Mouse (Mus musculus) forebrain, embryonic 13.5 days (tissue): Measurements from ENCODE around the gene Fam129c. TPM values are rescaled to one million over a fixed set of nuclear protein-coding genes. Genes with fewer than 3 reads are reported as not detected.

Experiments
- ATAC-seq: fragments of 200-750 bp; cut with Nextera tagmentation; 2 replicates; pipeline ENCODE4 v1.8.0; 2017
- H3K27ac ChIP-seq: fragments of 300-500 bp; sonication (generic); 2 replicates; pipeline ENCODE4 v1.5.1; 2015; ENCODE audit warnings: inconsistent platforms, mild to moderate bottlenecking, moderate library complexity
- H3K27me3 ChIP-seq: fragments of 300-500 bp; sonication (generic); 2 replicates; pipeline ENCODE4 v1.6.1; 2015; ENCODE audit warnings: mild to moderate bottlenecking, inconsistent platforms
- H3K36me3 ChIP-seq: fragments of 300-500 bp; sonication (generic); 2 replicates; pipeline ENCODE4 v1.6.1; 2015; ENCODE audit warnings: mild to moderate bottlenecking, inconsistent platforms; ENCODE audit not compliant: poor library complexity, severe bottlenecking
- H3K4me1 ChIP-seq: fragments of 300-500 bp; sonication (generic); 2 replicates; pipeline ENCODE4 v1.6.1; 2015; ENCODE audit warnings: inconsistent platforms
- H3K4me2 ChIP-seq: fragments of 300-500 bp; sonication (generic); 2 replicates; pipeline ENCODE4 v1.6.1; 2015; ENCODE audit warnings: inconsistent platforms, mild to moderate bottlenecking, moderate library complexity
- H3K4me3 ChIP-seq: fragments of 300-500 bp; sonication (generic); 2 replicates; pipeline ENCODE4 v1.5.1; 2015; ENCODE audit warnings: mild to moderate bottlenecking, inconsistent platforms
- H3K9ac ChIP-seq: fragments of 300-500 bp; sonication (generic); 2 replicates; pipeline ENCODE4 v1.6.1; 2015; ENCODE audit warnings: mild to moderate bottlenecking, inconsistent platforms
- H3K9me3 ChIP-seq: fragments of 300-500 bp; sonication (generic); replicated peaks from 2 replicates; pipeline ENCODE4 v1.6.1; 2016; ENCODE audit warnings: inconsistent platforms
- WGBS: fragments of 180-500 bp; shearing (Covaris S2); methylation state at CpG from one replicate; pipeline ENCODE4 v1.1.7; 2015; 5-methylcytosine and 5-hydroxymethylcytosine counted together
- microRNA-seq: library from miRNA; unstranded; fragments of <30 nt; microRNA quantifications from one replicate; pipeline ENCODE4, GENCODE M21; 2016
- polyA plus RNA-seq: library from polyadenylated mRNA; unstranded; fragments of >200 nt; fragmentation: Nextera tagmentation; extraction: Ambion mirVana; gene quantifications from 2 replicates; pipeline ENCODE4 v1.2.1, GENCODE M21; 2015

The Fam129c gene
- polyA plus RNA-seq, 1 experiment from 2014 or later = 5.1 TPM

- no peak for ATAC-seq
- 76% methylated on average over 6 of the region's 6 CpGs for WGBS
- H3K9me3 ChIP-seq = no peaks in the 10 kb centered on the region
- H3K36me3 ChIP-seq = peaks cover 34% of the 10 kb centered on the region
- no peak overlapping the region for H3K9ac ChIP-seq
- no peak overlapping the region for H3K4me2 ChIP-seq
- H3K4me3 ChIP-seq = no peak overlapping the region
- H3K27me3 ChIP-seq = peaks cover 40% of the 10 kb centered on the region
- peaks cover 7% of the 10 kb centered on the region for H3K4me1 ChIP-seq
- no peak overlapping the region for H3K27ac ChIP-seq
Observed at GRCm38 (mm10) chr8:71638321-71638720, 40.9 kb downstream of the Fam129c start.

GRCm38 (mm10) chr8:71639318-71639717 lies 41.9 kb downstream of the Fam129c start:
- WGBS = 94% methylated on average over 4 of the region's 4 CpGs
- Histone ChIP-seq H3K9me3 (no peaks in the 10 kb centered on the region), H3K27ac (no peak overlapping the region), H3K4me3 (no peak overlapping the region), H3K9ac (no peak overlapping the region), H3K4me2 (no peak overlapping the region), H3K27me3 (peaks cover 31% of the 10 kb centered on the region), H3K36me3 (peaks cover 37% of the 10 kb centered on the region), H3K4me1 (peaks cover 5% of the 10 kb centered on the region)
- ATAC-seq = no peak

GRCm38 (mm10) chr8:71645510-71645909 lies 48.1 kb downstream of the Fam129c start:
- WGBS = 89% methylated on average over 9 of the region's 9 CpGs
- no peak for ATAC-seq
- peaks cover 67% of the 10 kb centered on the region for H3K36me3 ChIP-seq
- no peaks in the 10 kb centered on the region for H3K9me3 ChIP-seq
- H3K4me3 ChIP-seq = no peak overlapping the region
- H3K27ac ChIP-seq = no peak overlapping the region
- H3K27me3 ChIP-seq = peaks cover 13% of the 10 kb centered on the region; the same call in 1 of the 2 replicates
- no peak overlapping the region for H3K9ac ChIP-seq
- no peak overlapping the region for H3K4me2 ChIP-seq
- H3K4me1 ChIP-seq = no peaks in the 10 kb centered on the region

GRCm38 (mm10) chr8:71654600-71654999 lies 57.2 kb downstream of the Fam129c start:
- peaks cover 60% of the 10 kb centered on the region for H3K27me3 ChIP-seq
- peaks cover 50% of the 10 kb centered on the region for H3K36me3 ChIP-seq
- ATAC-seq = peak; percentile 36
- H3K27ac ChIP-seq = no peak overlapping the region
- peak overlapping the region; percentile 51 for H3K4me2 ChIP-seq
- H3K9ac ChIP-seq = peak overlapping the region; percentile 48; the same call in 1 of the 2 replicates
- H3K4me1 ChIP-seq = peaks cover 15% of the 10 kb centered on the region
- WGBS = under 1% methylated on average over 23 of the region's 24 CpGs
- H3K9me3 ChIP-seq = no peaks in the 10 kb centered on the region
- peak overlapping the region; percentile 6; the same call in 1 of the 2 replicates for H3K4me3 ChIP-seq

Small RNA genes lying within 50 kb of the gene (microRNA-seq; reads per million reads assigned to microRNA genes)
- gene Mir6769b = 1.6 reads per million

Other genes starting within 250 kb of the Fam129c start
- gene Use1, start 230.8 kb upstream of the Fam129c start, polyA plus RNA-seq = 95.8 and 99.4 TPM in 2 replicates
- gene Ocel1, start 226.3 kb upstream of the Fam129c start, polyA plus RNA-seq = 3.6 and 4.5 TPM in 2 replicates
- 11.6 and 12.9 TPM in 2 replicates for gene Nr2f6, start 215.7 kb upstream of the Fam129c start, polyA plus RNA-seq
- 3.7 and 4.2 TPM in 2 replicates for gene Ushbp1, start 201.8 kb upstream of the Fam129c start, polyA plus RNA-seq
- gene Babam1, start 200.8 kb upstream of the Fam129c start, polyA plus RNA-seq = 99.2 and 101 TPM in 2 replicates
- 30.9 and 32.3 TPM in 2 replicates for gene Ankle1, start 191.6 kb upstream of the Fam129c start, polyA plus RNA-seq
- 93.9 and 95.7 TPM in 2 replicates for gene Abhd8, start 134.0 kb upstream of the Fam129c start, polyA plus RNA-seq
- 212 and 245 TPM in 2 replicates for gene Mrpl34, start 132.7 kb upstream of the Fam129c start, polyA plus RNA-seq
- 185 and 193 TPM in 2 replicates for gene Dda1, start 128.4 kb upstream of the Fam129c start, polyA plus RNA-seq
- gene Ano8, start 111.7 kb upstream of the Fam129c start, polyA plus RNA-seq = 4.0 and 4.5 TPM in 2 replicates
- gene Gtpbp3, start 109.5 kb upstream of the Fam129c start, polyA plus RNA-seq = 13.4 TPM in 2 replicates
- 13.6 and 14.0 TPM in 2 replicates for gene Plvap, start 85.9 kb upstream of the Fam129c start, polyA plus RNA-seq
- 0.09 and 0.13 TPM in 2 replicates for gene Ccdc194, start 71.9 kb upstream of the Fam129c start, polyA plus RNA-seq
- 7.6 and 8.3 TPM in 2 replicates for gene Bst2, start 60.2 kb upstream of the Fam129c start, polyA plus RNA-seq
- gene Mvb12a, start 54.7 kb upstream of the Fam129c start, polyA plus RNA-seq = 52.9 and 55.3 TPM in 2 replicates
- not detected in 2 replicates for gene Tmem221, start 38.8 kb upstream of the Fam129c start, polyA plus RNA-seq
- 0.06 TPM in 1 of 2 replicates, not detected in the other for gene Nxnl1, start 31.0 kb upstream of the Fam129c start, polyA plus RNA-seq
- gene Slc27a1, start 28.8 kb upstream of the Fam129c start, polyA plus RNA-seq = 59.9 and 61.0 TPM in 2 replicates
- gene Pgls, start 5.5 kb upstream of the Fam129c start, polyA plus RNA-seq = 201 and 206 TPM in 2 replicates
- 37.5 and 39.9 TPM in 2 replicates for gene Colgalt1, start 13.3 kb downstream of the Fam129c start, polyA plus RNA-seq
- gene Unc13a, start 74.1 kb downstream of the Fam129c start, polyA plus RNA-seq = 13.0 and 15.8 TPM in 2 replicates
- gene Jak3, start 78.6 kb downstream of the Fam129c start, polyA plus RNA-seq = 1.6 and 1.7 TPM in 2 replicates
- 0.47 TPM in 1 of 2 replicates, not detected in the other for gene Insl3, start 91.6 kb downstream of the Fam129c start, polyA plus RNA-seq
- gene B3gnt3, start 104.1 kb downstream of the Fam129c start, polyA plus RNA-seq = 0.33 and 0.44 TPM in 2 replicates
- gene Fcho1, start 128.1 kb downstream of the Fam129c start, polyA plus RNA-seq = 39.6 and 47.2 TPM in 2 replicates